Mouse (Mus musculus): ENCODE results near the gene Kdm1b.

Kdm1b gene

GRCm38 (mm10) chr13:47111185-47111584, 67.9 kb downstream of the Kdm1b start:
- DNase-seq: no peak

DNA sequence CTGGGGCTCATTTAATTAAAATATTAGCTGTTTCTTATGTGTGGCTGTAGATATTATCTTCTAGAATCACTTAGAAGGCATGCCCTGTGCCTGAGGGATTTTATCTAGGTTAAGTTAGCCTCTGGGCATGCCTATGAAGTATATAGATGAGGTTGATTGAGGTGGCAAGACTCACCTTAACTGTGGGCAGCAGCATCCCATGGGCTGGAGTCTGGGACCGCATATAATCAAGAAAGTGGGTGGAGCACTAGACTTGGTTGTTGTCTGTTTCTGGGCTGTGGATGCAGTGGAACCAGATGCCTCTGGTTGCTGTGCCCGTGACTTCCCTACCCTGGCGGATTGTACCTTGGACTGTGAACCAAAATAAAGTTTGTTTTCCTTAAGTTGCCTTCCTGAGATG, 68.8 kb downstream of the Kdm1b start:
- no peak for DNase-seq

- no peak for DNase-seq
These were observed 69.6 kb downstream of the Kdm1b start for GRCm38 (mm10) chr13:47112924-47113323.

- DNase-seq: no peak
These were observed 72.7 kb downstream of the Kdm1b start for GRCm38 (mm10) chr13:47116000-47116399.

DNA sequence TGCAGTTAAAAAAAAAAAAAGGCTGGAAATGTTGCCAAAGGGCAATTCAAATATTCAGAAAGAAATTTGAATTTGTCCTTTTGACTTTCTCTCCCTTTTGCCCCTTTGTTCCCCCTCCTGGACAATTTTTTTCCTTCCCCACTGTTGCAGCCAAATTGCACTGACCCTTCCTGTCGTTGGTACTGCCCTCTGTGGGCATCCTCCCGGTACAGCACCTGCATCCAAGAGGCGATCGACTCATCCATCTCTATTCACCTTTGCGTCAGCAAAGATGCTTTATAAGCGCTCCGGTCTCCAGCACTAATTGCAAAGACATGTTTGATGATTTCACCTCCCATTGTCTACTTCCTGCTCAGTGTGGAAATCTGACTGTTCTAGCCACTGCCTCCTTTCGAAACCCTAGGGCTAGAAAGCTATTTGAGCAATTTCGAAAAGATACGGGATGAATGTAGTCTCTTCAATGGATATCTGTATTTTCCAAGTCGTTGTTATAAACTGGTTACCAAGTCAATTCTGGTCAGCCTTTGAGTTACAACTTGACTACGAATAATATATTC, 78.1 kb downstream of the Kdm1b start:
- peak; percentile 64 to 70 for DNase-seq

DNA sequence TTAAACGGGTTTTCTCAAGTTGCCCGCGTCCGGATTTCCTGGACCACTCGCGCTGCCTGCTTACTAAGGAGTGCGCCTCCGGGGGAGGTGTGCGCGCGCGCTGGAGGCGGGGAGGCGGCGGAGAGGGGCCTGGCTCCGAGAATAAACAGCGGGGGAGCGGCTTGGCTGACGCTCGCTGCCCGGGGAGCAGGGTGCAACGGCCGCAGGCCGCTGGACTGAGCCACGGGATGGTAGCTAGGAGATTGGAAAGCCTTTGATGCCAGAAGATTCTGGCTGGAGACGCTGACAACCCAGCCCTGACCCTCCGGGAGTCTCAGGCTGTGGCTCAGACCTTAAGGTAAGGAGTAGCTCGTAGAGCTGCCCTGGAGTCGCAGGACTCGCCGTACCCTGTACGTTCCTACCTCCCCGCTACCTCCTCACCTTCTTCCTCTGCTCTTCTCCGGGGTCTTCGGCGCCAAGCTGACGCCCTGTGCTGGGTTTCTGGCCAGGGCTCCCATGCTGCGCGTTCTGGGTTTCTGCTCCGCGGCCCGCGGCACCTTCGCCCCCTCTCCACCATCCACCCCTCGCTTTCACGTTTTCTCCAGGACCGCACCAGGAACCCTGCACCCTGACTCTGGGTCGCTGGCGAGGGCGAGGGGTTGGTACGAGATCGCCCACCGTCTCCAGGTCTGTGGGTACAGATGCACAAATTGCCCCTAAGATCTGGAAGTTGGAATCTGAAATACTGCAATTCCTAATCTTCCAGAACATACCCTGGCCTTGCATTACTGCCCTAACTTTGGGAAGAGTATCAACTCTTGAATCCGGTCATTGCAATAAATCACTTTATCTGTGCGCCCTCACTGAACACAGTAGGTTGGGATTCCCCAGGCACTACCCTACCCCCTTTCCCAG, 79.5 kb downstream of the Kdm1b start, which contains the start of gene Rnf144b:
Rnf144b (plus strand) TSS at position 120 of the 894 bp plus-strand sequence.
- DNase-seq: peak; percentile 52 to 59

- DNase-seq: no peak
These were observed 81.2 kb downstream of the Kdm1b start for GRCm38 (mm10) chr13:47124449-47124848.

DNA sequence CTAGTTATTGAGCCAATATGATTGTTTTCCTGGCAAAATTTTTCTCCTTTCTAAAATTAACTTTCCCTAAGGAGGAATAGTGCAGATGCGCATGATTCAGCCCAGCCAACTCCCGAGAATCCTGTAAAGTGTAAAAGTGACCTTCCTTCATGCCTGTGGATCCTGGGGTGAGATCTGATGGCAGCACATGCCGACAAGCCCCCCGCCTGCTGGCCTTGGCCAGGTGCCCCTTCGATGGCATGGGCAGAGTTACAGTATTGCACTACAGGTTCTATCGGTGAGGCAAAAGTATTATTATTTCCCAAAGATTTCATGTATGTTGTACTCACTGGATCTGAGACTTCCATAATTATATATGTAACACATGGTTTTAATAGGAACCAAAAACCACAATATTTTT, 81.7 kb downstream of the Kdm1b start:
- peak; percentile 48 to 76 for DNase-seq

DNA sequence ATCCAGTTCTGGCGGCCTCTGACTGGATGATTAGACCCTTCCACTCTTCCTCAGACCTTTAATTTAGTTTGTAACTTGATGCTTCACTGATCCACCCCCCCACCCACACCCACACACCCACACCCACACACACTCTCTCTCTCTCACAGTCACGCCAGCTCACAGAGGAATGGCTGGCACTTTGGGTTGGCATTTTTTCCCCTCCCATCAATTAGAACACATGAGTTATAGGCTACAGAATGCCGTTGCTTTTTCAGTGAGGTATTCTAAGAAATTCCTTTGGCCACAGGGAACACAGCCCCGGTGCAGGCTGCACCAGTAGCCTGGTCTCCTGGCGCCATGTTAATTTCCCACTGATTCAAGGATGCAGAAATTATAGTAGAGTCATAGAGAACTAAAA, 82.3 kb downstream of the Kdm1b start:
- no peak for DNase-seq

DNA sequence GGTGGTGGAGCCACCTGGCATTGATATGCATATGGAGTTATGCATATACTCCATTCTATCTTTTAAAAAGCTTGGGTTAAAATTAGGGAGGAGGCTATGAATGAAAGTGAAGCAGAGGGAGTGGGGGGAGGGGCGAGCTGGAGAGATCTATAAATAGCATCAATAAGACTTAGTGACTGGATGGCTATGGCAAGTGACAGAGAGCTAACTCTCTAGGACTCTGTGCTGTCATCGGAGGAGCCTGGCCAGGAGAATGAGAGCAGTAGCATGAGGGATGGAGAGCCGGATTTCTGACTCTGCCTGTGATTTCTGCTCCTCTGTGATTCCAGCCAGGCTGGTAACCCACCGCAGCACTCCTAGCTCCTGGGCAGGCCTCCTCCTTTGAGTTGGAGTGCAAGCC, 85.8 kb downstream of the Kdm1b start:
- DNase-seq: no peak

- DNase-seq: no peak
These were observed 89.8 kb downstream of the Kdm1b start for GRCm38 (mm10) chr13:47133058-47133457.

- DNase-seq: no peak
These were observed 91.5 kb downstream of the Kdm1b start for GRCm38 (mm10) chr13:47134836-47135235.

Data from cerebellum, postnatal 10 days (tissue).